Mouse (Mus musculus) neutrophil, adult 5-6 weeks (primary cell): ENCODE results near the gene Xbp1. TPM values are rescaled to one million over a fixed set of nuclear protein-coding genes. Genes with fewer than 3 reads are reported as not detected.
"Not testable (repeated sequence)": the region's sequence is repeated elsewhere in the genome, so short reads cannot be mapped to it uniquely, and the experiment has no call there.

ENCODE experiments used
- ATAC-seq: fragments of 151-379, 151-347 bp; 2 replicates; pipeline ENCODE4 v1.8.0; 2017; ENCODE audit warnings: mild to moderate bottlenecking, moderate TSS enrichment; ENCODE audit not compliant: insufficient number of reproducible peaks, poor library complexity, low FRiP score, severe bottlenecking; ENCODE audit errors: extremely low read depth
- total RNA-seq: library from RNA; stranded (forward); fragments of 200-1000 nt; gene quantifications from 2 replicates; pipeline ENCODE4 v1.2.3, GENCODE M21; 2017

The Xbp1 gene
- total RNA-seq = 179 and 183 TPM in 2 replicates

DNA sequence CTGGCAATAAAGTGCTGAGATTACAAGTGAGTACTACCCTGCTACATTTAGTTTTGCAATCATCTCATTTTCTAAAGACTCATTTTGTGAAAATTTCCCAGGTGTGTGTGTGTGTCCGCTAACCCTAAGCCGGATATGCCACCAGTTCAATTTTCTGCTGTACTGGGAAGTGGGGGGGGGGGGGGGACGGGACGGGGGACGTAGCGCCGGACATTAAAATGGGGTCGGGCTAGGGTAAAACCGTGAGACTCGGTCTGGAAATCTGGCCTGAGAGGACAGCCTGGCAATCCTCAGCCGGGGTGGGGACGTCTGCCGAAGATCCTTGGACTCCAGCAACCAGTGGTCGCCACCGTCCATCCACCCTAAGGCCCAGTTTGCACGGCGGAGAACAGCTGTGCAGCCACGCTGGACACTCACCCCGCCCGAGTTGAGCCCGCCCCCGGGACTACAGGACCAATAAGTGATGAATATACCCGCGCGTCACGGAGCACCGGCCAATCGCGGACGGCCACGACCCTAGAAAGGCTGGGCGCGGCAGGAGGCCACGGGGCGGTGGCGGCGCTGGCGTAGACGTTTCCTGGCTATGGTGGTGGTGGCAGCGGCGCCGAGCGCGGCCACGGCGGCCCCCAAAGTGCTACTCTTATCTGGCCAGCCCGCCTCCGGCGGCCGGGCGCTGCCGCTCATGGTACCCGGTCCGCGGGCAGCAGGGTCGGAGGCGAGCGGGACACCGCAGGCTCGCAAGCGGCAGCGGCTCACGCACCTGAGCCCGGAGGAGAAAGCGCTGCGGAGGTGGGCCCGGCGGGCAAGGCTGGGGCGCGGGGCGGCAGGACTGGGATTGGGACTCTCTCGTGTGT, at the start of gene Xbp1:
Gene Xbp1 (plus strand): TSS at position 248 of the 854 bp plus-strand sequence.
- ATAC-seq = peak; percentile 96

DNA sequence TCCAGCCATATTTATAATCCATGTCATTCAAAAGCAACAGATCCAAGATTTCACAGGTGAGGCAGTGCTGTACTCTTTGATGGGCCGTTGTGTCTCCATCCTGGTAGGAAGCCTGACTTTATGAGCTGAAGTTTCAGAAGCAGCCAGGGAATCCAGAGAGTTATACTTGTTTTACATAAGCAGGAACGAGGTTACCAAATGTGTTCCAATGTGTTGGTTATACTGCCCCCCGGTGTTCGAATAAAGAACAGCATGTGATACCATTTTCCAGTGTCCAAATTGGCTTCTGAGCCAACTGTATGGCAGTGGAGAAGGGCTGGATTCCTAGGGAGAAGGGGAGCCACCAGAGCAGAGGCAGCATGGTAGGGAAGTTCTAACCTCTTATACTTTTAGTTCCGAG, 46.3 kb upstream of the Xbp1 start:
- ATAC-seq = peak; percentile 67; the same call in 1 of the 2 replicates

DNA sequence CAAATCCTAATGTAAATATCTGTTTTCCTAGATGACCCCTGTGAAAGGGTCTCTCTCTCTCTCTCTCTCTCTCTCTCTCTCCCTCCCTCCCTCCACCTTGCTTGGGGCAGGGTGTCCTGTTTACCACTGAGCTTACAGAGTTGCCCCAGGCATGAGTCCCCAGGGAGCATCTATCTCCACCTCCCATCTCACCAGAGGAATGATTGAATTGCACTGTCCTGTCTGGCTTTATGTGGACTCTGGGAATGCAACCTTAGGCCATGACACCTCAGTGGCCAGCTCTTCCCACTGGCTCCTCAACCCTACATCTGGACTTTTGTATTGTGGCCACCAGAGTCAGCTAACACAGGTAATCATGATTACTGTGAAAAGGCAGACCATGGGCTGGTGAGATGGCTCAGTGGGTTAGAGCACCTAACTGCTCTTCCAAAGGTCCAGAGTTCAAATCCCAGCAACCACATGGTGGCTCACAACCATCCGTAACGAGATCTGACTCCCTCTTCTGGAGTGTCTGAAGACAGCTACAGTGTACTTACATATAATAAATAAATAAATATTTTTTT, 44.8 kb upstream of the Xbp1 start:
- not testable (repeated sequence) for ATAC-seq

DNA sequence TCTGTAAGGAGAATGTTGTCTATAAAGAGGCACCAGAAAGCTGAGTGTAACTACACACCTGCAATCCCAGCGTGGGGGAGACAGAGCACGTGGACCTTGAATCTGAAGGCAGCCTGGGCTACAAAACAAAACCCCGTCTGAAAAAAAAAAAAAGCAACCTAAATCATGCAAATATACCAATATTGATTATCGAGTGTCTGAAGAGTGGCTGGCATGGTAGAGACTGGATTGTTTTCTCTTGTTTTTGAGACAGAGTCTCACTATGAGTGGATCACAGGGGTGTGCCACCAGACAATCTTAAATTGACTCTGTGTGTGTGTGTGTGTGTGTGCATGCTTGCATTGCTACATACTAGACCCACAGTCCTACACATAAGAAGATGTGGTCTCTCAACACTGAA, 43.7 kb upstream of the Xbp1 start:
- ATAC-seq = no peak

DNA sequence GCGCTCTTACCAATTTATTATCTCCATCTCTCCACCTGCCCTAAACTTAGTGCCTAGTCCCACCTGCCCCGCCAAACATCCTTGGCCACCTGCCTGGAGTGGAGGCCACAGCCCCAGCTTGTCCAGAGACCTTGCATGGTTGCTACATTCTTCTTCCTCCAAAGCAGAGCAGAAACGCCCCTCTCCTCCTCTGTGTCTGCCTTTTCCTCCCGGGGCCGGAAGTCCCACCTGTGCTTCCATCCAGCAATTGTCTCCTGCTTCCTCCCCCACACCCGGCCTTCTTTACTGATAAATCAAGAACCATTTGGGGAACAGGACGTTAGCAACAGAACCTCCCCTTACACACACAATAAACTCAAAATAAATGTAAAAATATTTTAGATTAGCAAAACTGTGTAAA, 42.3 kb upstream of the Xbp1 start:
- ATAC-seq = no peak

DNA sequence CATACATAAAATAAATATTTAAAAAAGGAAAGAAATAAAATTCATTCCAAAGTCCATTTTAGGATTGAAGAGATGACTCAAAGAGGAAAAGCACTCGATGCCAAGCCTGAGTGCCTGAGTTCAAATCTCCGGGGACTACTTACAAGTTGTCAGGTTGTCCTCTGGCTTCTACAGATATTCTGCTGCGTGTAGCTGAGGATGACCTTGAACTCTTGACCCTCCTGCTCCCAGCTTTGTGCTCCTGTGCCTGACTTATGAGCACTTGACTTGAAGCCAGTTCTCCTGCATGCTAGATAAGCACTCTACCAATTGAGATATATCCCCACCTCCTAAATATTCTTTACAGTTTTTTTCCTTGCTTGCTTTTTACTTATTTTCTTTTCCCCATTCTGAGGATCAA, 41.6 kb upstream of the Xbp1 start:
- no peak for ATAC-seq

DNA sequence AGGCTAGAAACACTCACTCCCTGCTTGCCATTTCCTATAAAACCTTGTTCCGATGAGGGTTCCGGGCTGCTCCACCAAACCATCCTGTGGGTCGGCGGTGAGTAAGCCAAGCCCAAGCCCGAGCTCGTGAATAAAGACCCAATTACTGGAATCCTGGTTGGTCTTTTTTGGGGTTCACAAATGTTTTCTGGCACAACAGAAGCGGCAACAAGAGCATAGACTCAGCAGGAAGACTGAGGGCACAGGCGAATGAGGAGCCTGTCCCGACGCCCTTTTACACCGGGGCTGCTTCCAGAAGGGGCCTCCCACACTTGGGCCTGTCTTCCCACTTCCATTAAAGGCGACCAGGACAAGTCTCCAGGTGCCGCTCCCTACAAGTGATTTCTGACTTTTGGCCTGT, 37.9 kb upstream of the Xbp1 start:
- ATAC-seq = no peak

DNA sequence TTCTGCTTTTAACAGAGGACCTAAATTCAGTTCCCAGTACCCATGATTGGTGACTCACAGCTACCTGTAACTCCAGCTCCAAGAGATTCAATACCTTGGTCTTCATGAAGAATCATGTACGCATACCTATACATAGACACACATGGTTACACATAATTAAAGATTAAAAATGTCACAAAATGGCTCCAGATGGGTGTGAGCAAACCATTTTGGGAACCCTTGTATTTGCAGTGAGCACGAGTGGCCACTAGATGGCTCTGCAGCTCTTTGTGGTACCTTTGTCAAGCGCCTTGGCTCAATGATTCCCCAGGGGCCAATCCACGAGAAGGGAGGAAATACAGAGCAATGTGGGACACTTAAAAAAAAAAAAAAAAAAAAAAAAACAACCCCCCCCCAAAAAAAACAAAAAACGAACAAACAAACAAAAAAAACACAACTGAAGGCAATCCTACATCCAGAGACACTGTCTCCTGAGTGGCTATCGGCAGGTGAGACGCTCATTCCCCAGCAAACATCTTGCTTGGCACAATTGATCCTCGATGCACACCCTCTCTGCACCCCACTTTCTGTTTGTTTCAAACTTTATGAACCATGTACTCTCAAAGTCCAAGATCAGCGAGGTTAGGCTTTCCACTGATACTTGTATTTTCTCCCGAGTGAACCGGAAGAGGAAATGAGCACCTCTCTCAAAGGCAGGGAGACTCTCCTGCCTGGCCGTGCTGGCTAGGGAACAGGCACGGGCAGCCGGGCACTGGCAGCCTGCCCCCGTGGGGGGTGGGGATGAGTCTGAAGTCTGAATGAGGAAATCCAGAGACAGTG, 35.1 kb upstream of the Xbp1 start:
- peak; percentile 90 for ATAC-seq

DNA sequence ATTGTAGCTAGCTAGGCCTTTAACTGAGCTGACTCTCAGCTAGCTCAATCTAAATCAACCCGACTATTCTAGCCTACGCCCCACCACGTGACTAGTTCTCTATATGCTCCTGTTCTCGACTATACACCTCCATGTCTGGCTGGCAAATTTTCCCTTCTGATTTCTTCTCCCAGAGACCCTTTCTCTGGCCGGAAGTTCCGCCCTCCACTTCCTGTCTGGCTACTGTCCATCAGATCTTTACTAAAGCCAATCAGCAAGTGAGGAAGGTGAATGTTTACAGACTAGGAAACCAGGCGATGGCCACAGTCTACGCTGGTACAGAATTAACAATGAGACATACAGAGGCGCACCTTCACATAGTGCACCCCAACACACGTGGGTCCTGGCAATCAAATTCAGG, 31.0 kb upstream of the Xbp1 start:
- ATAC-seq = not testable (repeated sequence)

DNA sequence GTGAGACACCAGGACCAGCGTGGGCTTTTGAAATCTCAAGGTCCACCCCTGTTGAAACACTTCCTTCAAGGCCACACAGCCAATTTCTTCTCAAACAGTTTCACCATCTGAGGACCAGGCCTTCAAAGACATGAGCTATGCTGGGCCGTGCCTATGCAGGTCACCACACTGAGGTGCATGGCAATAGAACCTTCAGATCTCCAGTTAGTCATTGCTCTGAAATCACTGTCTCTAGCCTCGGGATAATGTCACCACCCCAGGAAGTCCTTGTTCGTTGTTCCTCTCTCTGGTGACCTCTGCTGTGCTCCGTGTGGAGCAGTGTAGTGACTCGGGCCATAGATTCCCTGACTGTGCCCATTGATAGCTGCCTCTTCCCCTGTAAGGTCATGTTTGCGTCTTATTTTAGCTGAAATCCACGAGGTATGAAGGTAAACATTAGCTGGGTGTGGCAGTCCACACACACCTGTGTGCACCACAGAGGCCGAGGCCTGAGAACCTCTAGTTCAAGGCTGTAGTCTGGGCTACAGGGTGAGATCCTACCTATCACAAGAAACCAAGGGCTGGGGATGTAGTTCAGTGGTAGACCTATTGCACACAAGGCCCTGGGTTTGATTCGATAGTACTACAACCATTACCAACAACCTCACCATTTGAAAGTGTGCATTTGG, 29.3 kb upstream of the Xbp1 start:
- no peak for ATAC-seq

DNA sequence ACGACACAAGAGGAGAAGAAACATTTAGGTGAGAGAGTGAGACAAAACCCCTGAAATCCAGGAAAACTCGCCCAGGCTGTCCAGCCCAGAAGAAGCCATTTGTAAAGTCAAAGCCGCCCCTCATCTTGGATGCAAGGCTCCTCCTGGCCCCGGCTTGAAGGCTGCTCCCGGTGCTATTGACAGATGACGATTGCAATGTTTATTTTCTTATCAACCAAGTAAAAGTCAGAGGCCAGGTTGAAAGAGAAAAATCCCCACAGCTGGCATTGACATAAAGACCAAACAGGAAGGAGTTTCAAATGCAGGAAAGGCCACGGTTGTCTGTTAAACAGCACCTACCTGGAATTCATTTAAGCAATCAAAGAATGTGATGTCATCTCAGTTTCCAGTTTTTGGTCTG, 28.5 kb upstream of the Xbp1 start:
- ATAC-seq = no peak

DNA sequence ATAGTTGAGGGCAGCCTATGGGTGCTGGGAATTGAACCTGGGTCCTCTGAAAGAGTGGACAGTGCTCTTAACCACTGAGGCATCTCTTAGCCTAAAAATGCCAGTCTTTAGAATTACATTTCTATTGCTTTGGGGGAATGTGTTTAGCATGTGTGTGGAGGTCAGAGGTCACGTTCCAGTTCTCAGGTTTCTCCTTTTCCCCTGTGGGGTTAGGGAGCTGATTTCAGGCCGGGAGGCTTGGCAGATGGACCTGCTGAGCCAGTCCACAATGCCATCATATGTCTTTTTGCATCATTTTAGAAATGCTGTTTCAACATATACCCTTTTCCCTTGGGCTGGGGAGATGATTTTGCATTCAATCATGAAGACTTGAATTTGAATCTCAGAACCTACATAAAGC, 26.6 kb upstream of the Xbp1 start:
- ATAC-seq = no peak

DNA sequence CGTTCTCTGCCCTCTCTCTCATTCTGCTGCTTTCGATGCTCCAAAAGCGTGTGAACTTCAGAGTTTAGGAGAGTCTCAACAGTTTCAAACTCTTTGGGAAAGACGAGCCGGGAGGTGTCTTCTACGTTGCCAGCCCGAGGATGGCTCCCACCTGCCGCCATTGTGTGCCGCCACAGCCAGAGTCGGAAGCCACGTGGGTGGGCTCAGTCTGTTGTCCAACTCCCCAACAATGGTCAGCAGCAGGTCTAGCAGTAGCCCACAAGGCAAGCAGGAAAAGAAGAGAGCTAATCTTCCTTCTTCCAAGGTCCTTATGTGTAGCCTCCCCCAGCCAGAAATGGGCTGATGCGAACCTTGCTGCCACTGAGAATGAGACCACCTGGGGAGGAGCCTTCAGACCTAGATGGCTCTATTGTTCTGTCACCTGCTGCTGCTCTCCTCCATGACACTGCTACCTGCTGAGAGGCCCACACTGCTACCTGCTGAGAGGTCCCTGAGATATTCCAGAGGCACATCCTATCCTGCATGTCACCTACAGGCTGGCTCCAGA, 25.1 kb upstream of the Xbp1 start:
- ATAC-seq = no peak

DNA sequence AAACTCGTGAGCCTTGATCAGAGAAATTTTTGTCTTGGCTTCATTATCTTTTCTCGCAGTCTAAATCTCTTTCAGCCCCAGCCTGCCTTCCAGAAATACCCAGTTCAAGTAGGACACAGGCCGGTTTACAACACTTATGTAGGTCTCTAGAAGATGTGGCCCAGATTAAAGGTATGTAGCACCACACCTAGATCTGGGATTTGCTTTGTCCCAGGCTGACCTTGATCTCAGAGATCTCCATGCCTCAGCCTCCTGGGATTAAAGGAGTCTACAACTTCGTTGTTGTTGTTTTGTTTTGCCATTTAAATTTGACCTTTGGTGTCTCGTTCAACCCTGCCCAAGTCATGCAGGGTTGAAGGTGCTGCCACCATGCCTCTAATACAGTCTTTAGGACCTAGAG, 24.6 kb upstream of the Xbp1 start:
- ATAC-seq = no peak

DNA sequence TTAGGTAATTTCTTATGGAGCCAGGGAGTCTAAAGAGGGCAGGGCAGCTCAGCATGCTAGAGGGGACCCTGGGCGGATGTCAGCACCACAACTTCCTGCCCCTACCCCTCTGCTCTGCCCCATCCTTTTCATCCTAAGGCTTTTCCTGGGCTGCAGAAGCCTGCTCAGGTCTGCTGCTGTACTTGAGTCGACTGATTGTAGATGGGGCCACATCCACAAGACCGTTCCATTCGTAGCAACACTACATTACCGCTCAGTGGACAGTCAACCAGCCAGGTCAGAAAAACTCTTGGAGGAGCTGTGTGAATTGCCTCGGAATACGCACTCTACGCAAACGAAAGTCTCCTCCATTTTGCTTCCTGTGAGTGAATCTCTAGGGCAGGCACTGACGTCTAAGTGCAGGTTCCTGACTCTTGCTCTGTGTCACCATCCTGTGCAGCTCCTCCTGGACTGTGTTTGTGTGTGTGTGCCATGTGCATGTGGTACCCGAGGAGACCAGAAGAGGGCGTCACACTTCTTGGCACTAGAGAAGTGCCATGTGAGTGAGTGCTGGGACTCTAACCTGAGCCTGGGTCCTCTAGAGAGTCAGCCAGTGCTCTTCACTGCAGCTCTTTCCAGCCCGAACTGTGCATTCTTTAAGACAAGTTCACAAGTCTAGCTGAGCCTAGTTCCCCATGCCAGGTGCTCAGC, 23.8 kb upstream of the Xbp1 start:
- ATAC-seq = no peak

DNA sequence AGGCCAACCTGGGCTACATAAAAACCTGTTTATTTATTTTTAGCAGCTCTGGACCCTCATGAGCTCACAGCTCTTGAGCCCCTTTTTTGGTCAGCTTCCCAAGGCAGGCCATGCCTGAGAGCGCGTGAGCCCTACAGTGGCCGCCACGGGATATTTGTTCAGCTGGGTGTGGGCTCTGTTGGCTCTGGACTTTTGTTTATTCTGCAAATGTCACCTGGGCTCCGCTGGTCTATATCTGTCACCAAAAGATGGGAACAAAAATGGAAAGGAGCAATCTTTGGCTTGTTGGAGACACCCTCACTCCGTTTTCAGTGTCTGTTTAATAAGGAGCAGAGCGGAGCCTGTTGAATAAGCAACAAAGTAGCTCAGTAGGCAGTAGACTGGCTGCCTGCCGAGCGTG, 22.0 kb upstream of the Xbp1 start:
- ATAC-seq = no peak

DNA sequence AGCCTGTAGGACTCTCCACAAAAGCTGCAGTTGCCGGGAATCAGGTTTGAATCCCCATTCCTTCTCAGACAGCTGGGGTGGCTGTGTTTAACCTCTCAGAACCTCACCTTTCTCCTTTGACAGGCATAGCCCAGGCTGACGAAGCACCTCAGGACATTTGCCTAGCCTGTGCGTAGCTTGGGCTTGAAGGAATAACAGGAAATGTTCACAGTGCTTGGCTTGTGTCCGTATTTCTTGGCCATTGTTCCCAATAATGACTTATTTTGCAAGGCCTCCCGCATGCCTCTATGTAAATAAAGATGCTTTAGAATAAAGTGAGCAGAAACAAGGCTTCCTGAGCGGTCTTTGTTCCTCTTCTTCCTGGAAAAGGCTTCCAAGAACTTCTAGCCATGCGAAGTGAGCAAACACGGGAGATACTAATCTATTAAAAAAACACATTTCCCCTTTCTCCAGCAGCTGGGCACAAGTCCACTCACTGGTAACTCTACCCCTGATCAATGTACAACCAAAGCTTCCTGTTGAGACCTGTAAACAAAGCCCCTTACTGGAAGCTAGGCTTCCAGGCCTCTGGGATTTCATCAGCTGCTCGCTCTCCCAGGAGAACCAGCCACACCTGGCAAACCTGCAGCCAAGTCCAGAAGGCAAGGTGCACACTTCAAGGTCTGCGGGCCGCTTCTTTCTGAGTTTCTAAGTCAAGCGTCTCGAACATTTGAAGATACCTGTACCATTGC, 21.4 kb upstream of the Xbp1 start:
- no peak for ATAC-seq
